Mouse (Mus musculus) gastrocnemius, postnatal 4 days (tissue): Measurements from ENCODE around the gene Phc1. TPM values are rescaled to one million over a fixed set of nuclear protein-coding genes. Genes with fewer than 3 reads are reported as not detected.
"Not testable (repeated sequence)": the region's sequence is repeated elsewhere in the genome, so short reads cannot be mapped to it uniquely, and the experiment has no call there.

Experiments
- DNase-seq, 2 experiments: peaks; one replicate each; pipeline ENCODE4 v3.0.0; 2021 to 2022; ENCODE audit warnings: low spot score in 2 of 2, mixed read lengths in 2 of 2
- long read RNA-seq, 2 experiments: library from polyadenylated mRNA; stranded (forward); transcript quantifications; one replicate each; pipeline ENCODE4 v2.0.0; 2021
- total RNA-seq, 2 experiments: library from RNA; stranded (reverse); gene quantifications; 2 replicates each; pipeline ENCODE4 v1.2.3; 2021

The Phc1 gene
- 10 to 100 TPM; 24.3 to 24.8 TPM for total RNA-seq
- long read RNA-seq, experiment 1, partial matches to known transcripts, result 8 of 12 reads
- long read RNA-seq, experiment 1, other reads (novel, unspliced or antisense), result 1 of 12 reads
- long read RNA-seq, experiment 2, partial matches to known transcripts, result 5 of 11 reads
- long read RNA-seq, experiment 2, other reads (novel, unspliced or antisense), result 1 of 11 reads

GRCm38 (mm10) chr6:122340349-122341000, at the start of gene Phc1:
Gene Phc1 (minus strand): TSS chr6:122340561.
- no peak for DNase-seq

- not testable (repeated sequence) for DNase-seq
Measured at GRCm38 (mm10) chr6:122389986-122390385, 49.6 kb upstream of the Phc1 start.

- not testable (repeated sequence) for DNase-seq
Measured at GRCm38 (mm10) chr6:122387177-122388028, 47.0 kb upstream of the Phc1 start.

- no peak for DNase-seq
Measured at GRCm38 (mm10) chr6:122385724-122386123, 45.4 kb upstream of the Phc1 start.

- no peak for DNase-seq
Measured at GRCm38 (mm10) chr6:122384886-122385285, 44.5 kb upstream of the Phc1 start.

GRCm38 (mm10) chr6:122383211-122383610, 42.9 kb upstream of the Phc1 start:
- no peak for DNase-seq

- DNase-seq, result no peak
Measured at GRCm38 (mm10) chr6:122382046-122382445, 41.7 kb upstream of the Phc1 start.

- DNase-seq, result no peak
Measured at GRCm38 (mm10) chr6:122368245-122368644, 27.9 kb upstream of the Phc1 start.

- no peak for DNase-seq
Measured at GRCm38 (mm10) chr6:122366976-122367375, 26.6 kb upstream of the Phc1 start.

- DNase-seq, result no peak
Measured at GRCm38 (mm10) chr6:122366287-122366686, 25.9 kb upstream of the Phc1 start.

GRCm38 (mm10) chr6:122365706-122366105, 25.3 kb upstream of the Phc1 start:
- DNase-seq, result no peak

GRCm38 (mm10) chr6:122357089-122357488, 16.7 kb upstream of the Phc1 start:
- DNase-seq, result no peak

GRCm38 (mm10) chr6:122355909-122356308, 15.5 kb upstream of the Phc1 start:
- no peak for DNase-seq

GRCm38 (mm10) chr6:122347326-122347725, 7.0 kb upstream of the Phc1 start:
- not testable (repeated sequence) for DNase-seq

- no peak for DNase-seq
Measured at GRCm38 (mm10) chr6:122346399-122346798, 6.0 kb upstream of the Phc1 start.

- DNase-seq, result no peak
Measured at GRCm38 (mm10) chr6:122345731-122346130, 5.4 kb upstream of the Phc1 start.

- DNase-seq, result no peak
Measured at GRCm38 (mm10) chr6:122344386-122345116, 4.2 kb upstream of the Phc1 start.

GRCm38 (mm10) chr6:122343719-122344118, 3.4 kb upstream of the Phc1 start:
- no peak for DNase-seq

- DNase-seq, result no peak
Measured at GRCm38 (mm10) chr6:122342125-122342524, 1.8 kb upstream of the Phc1 start.

- DNase-seq, result no peak
Measured at GRCm38 (mm10) chr6:122341038-122341810, 863 bp upstream of the Phc1 start.
